ENCODE assay signal across 7 mouse cellular contexts in the genomic region with DNA sequence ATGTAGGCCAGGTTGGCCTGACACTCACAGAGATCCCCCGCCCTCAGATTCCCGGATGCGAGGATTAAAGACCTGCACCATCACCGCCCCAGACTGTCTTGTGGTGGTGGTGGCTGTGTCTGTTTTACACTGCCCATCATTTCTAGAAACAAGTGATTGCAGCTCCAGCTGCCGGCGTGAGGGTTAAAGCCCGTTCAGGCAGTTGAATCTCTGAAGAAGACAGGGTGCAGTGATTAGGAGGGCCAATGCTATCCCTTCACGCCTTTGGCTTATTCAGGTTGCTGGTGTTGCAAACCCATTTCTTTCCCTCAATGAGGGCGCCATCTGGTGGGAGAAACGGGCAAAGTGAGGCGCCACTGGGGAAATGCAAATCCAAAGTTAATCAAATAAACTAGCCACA.
DNase-seq lines count a peak whose midpoint lies in the region; ATAC-seq and TF ChIP-seq lines count a peak whose summit lies in the region.

No protein-coding gene starts in this region.

- peak; percentile 90 for DNase-seq in R1 (ENCODE audit: low read depth, low spot score)
- DNase-seq in cerebellum, adult 11-12 months = peak; percentile 38
- DNase-seq in forelimb bud, embryonic 11.5 days (ENCODE audit: low read depth, low spot score) = peak; percentile 65
- peak; percentile 66 to 78 for DNase-seq in left cerebral cortex, postnatal 10 days (ENCODE audit: extremely low spot score in 1 of 2, low spot score in 2 of 2)
- DNase-seq in midbrain, postnatal 0 days (ENCODE audit: low spot score) = peak; percentile 71
- DNase-seq in spleen, adult 2 months (ENCODE audit: low read depth in 1 of 2, low spot score in 2 of 2) = peak in 1 of 2 experiments; percentile 49

- WGBS in hindbrain, embryonic 16.5 days = 33% methylated on average over 11 of the region's 11 CpGs
- WGBS in midbrain, postnatal 0 days = 27% methylated on average over 11 of the region's 11 CpGs
- 42% methylated on average over 11 of the region's 11 CpGs for WGBS in spleen, adult 2 months

- H3K4me1 ChIP-seq in hindbrain, embryonic 16.5 days (ENCODE audit: control insufficient read depth, insufficient read depth, low read depth, low read length) = no peaks in the 10 kb centered on the region
- no peaks in the 10 kb centered on the region for H3K4me1 ChIP-seq in midbrain, postnatal 0 days (ENCODE audit: insufficient read depth, low read length)
- H3K4me1 ChIP-seq in spleen, adult 2 months (ENCODE audit: control insufficient read depth, insufficient read depth, insufficient read length) = no peaks in the 10 kb centered on the region

- no peak overlapping the region for H3K9ac ChIP-seq in hindbrain, embryonic 16.5 days (ENCODE audit: low read depth, low read length)
- no peak overlapping the region for H3K9ac ChIP-seq in midbrain, postnatal 0 days (replicated peaks; ENCODE audit: low read length, poor library complexity, severe bottlenecking)

- H3K4me3 ChIP-seq in hindbrain, embryonic 16.5 days (ENCODE audit: low read length) = no peak overlapping the region
- H3K4me3 ChIP-seq in midbrain, postnatal 0 days (ENCODE audit: low read depth, low read length) = no peak overlapping the region
- H3K4me3 ChIP-seq in spleen, adult 2 months (ENCODE audit: extremely low read depth, insufficient read depth, insufficient read length) = no peak overlapping the region

- no peaks in the 10 kb centered on the region for H3K27me3 ChIP-seq in hindbrain, embryonic 16.5 days (replicated peaks; ENCODE audit: control insufficient read depth, insufficient read depth, low read length)
- no peaks in the 10 kb centered on the region for H3K27me3 ChIP-seq in midbrain, postnatal 0 days (ENCODE audit: insufficient read depth, low read length)
- no peaks in the 10 kb centered on the region for H3K27me3 ChIP-seq in spleen, adult 2 months (ENCODE audit: control insufficient read depth, insufficient read depth, low read length)

- intact Hi-C loops in left cerebral cortex, postnatal 10 days (cut with DNase I) = loop anchor here (5.0 kb wide), 1 partner anchor 1245 kb away; no protein-coding TSS in a partner anchor

- no peak overlapping the region for H3K4me2 ChIP-seq in hindbrain, embryonic 16.5 days (ENCODE audit: low read length)
- H3K4me2 ChIP-seq in midbrain, postnatal 0 days (ENCODE audit: low read depth, low read length, poor library complexity, severe bottlenecking) = no peak overlapping the region

- no peaks in the 10 kb centered on the region for H3K36me3 ChIP-seq in hindbrain, embryonic 16.5 days (ENCODE audit: control insufficient read depth, insufficient read depth, low read length)
- H3K36me3 ChIP-seq in midbrain, postnatal 0 days (ENCODE audit: insufficient read depth, low read length) = no peaks in the 10 kb centered on the region
- H3K36me3 ChIP-seq in spleen, adult 2 months (ENCODE audit: control insufficient read depth, insufficient read depth, low read length) = no peaks in the 10 kb centered on the region

- no peak for TF ChIP-seq POLR2A in spleen, adult 2 months (IDR thresholded peaks at IDR 0.05; ENCODE audit: low read depth, low read length)

- peak; percentile 64 for ATAC-seq in hindbrain, embryonic 16.5 days
- peak; percentile 71; the same call in 1 of the 2 replicates for ATAC-seq in midbrain, postnatal 0 days (ENCODE audit: low FRiP score)

- H3K9me3 ChIP-seq in hindbrain, embryonic 16.5 days (ENCODE audit: control insufficient read depth, low read length) = no peaks in the 10 kb centered on the region
- no peaks in the 10 kb centered on the region for H3K9me3 ChIP-seq in midbrain, postnatal 0 days (ENCODE audit: low read length)

- no peak overlapping the region for H3K27ac ChIP-seq in hindbrain, embryonic 16.5 days (ENCODE audit: low read depth, low read length)
- no peak overlapping the region for H3K27ac ChIP-seq in midbrain, postnatal 0 days (ENCODE audit: low read depth, low read length)
- H3K27ac ChIP-seq in spleen, adult 2 months (ENCODE audit: insufficient read depth, low read length) = no peak overlapping the region

- TF ChIP-seq CTCF in midbrain, postnatal 0 days (IDR thresholded peaks at IDR 0.05) = peak; percentile 93
- peak; percentile 45; the same call in 1 of the 2 replicates for TF ChIP-seq CTCF in spleen, adult 2 months (IDR thresholded peaks at IDR 0.05; ENCODE audit: extremely low read depth, insufficient read depth, insufficient read length, insufficient replicate concordance)
